Mouse (Mus musculus): ENCODE data around the gene C3ar1.

C3ar1 gene

DNA sequence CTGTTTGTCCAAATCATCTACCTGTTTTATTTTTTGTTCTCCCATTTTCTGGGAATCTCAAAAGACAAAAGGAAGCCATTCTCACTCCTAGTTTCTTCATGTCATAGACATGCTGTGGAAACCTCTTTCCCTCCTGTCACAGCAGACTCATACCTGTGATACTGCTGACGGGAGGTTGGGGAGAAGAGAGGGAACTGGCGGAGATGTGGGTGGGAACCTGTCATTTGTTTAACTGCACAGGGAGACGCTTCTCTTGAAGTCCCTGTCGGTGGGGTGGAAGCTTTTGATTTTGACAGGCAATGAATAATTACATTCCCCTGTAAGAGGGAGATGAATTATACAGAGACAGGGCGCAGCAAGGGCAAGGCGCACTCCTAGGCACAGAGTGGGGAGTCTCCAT, 12.2 kb downstream of the C3ar1 start:
- ChIA-PET POLR2A (interaction anchor here in 3 of 4 experiments (0.6 to 1.5 kb wide), 5 partner anchors 10 to 502 kb away, joined by 3 to 4 read pairs (median 3); no protein-coding TSS in a partner anchor), CTCF (interaction anchor here in 1 of 4 experiments (0.6 kb wide), 1 partner anchor 10 kb away, joined by 3 read pairs; no protein-coding TSS in a partner anchor)

GRCm38 (mm10) chr6:122837539-122837938, 18.4 kb downstream of the C3ar1 start:
- POLR2A ChIA-PET, result interaction anchor here in 1 of 4 experiments (1.7 kb wide), 1 partner anchor 11 kb away, joined by 3 read pairs; no protein-coding TSS in a partner anchor
- CTCF ChIA-PET, result interaction anchor here in 2 of 4 experiments (0.7 to 1.8 kb wide), 5 partner anchors 9 to 1027 kb away, joined by 3 to 7 read pairs (median 4); partner anchors contain the start of gene Necap1 (in 1 of the 2)

GRCm38 (mm10) chr6:122836974-122837373, 19.0 kb downstream of the C3ar1 start:
- ChIA-PET POLR2A (interaction anchor here in 1 of 4 experiments (1.7 kb wide), 1 partner anchor 11 kb away, joined by 3 read pairs; no protein-coding TSS in a partner anchor), CTCF (interaction anchor here (0.5 to 1.8 kb wide), 6 partner anchors 9 to 284 kb away, joined by 3 to 7 read pairs (median 6); partner anchors contain the start of genes Clec4a1 (in 1 of the 4) and Necap1 (in 1 of the 4))

GRCm38 (mm10) chr6:122834365-122834764, 21.6 kb downstream of the C3ar1 start:
- CTCF ChIA-PET, result interaction anchor here (0.5 to 2.4 kb wide), 43 partner anchors 8 to 959 kb away, joined by 3 to 15 read pairs (median 3); partner anchors contain the start of genes Necap1 (in 2 of the 4), Foxj2 (in 1 of the 4) and Slc2a3 (in 1 of the 4)
- POLR2A ChIA-PET, result interaction anchor here in 3 of 4 experiments (0.5 to 2.0 kb wide), 12 partner anchors 9 to 114 kb away, joined by 3 to 7 read pairs (median 3); partner anchors contain the start of gene Necap1 (in 1 of the 3)

DNA sequence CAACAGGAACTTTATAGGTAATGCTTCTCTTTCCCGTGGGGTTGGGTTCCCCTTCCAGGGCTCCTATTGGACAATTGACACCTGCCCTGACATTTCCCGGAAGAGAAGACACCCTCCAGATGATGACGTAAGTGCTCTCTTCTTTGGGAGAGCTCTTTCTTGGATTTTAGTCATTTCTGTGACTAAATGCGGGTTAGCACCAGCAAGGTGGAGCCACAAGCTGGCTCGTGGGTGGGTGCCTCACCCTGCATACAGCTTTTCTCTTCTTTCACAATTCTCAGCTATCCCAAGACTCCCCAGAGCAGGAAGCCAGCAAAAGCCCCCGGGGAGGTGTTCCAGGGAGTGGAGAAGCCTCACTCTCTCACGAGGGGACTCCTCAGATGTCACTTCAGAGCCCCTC, 23.1 kb downstream of the C3ar1 start:
- ChIA-PET CTCF (interaction anchor here in 2 of 4 experiments (1.0 to 2.0 kb wide), 3 partner anchors 31 to 163 kb away, joined by 3 to 5 read pairs (median 5); partner anchors contain the start of genes Necap1 (in 1 of the 2) and Slc2a3 (in 1 of the 2)), POLR2A (interaction anchor here in 1 of 4 experiments (0.9 to 1.5 kb wide), 5 partner anchors 21 to 105 kb away, joined by 3 to 5 read pairs (median 3); partner anchors contain the start of gene Necap1)

DNA sequence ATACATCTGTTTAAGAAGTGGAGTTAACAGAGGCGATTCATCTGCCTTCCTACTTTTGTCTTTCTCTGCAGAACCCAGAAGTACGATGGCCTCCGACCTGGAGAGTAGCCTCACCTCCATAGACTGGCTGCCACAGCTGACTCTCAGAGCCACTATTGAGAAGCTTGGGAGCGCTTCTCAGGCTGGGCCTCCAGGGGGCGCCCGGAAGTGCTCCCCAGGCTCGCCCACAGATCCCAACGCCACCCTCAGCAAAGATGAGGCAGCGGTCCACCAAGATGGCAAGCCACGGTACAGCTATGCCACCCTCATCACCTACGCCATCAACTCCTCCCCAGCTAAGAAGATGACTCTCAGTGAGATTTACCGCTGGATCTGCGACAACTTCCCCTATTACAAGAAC, 27.9 kb downstream of the C3ar1 start:
- ChIA-PET POLR2A (interaction anchor here in 3 of 4 experiments (0.6 to 2.3 kb wide), 13 partner anchors 10 to 125 kb away, joined by 3 to 10 read pairs (median 4); partner anchors contain the start of gene Slc2a3 (in 2 of the 3)), CTCF (interaction anchor here (0.5 to 2.6 kb wide), 28 partner anchors 8 to 423 kb away, joined by 3 to 11 read pairs (median 4); partner anchors contain the start of genes Slc2a3 (in 3 of the 4), Necap1 (in 2 of the 4), Foxj2 (in 1 of the 4) and Gdf3 (in 1 of the 4))

DNA sequence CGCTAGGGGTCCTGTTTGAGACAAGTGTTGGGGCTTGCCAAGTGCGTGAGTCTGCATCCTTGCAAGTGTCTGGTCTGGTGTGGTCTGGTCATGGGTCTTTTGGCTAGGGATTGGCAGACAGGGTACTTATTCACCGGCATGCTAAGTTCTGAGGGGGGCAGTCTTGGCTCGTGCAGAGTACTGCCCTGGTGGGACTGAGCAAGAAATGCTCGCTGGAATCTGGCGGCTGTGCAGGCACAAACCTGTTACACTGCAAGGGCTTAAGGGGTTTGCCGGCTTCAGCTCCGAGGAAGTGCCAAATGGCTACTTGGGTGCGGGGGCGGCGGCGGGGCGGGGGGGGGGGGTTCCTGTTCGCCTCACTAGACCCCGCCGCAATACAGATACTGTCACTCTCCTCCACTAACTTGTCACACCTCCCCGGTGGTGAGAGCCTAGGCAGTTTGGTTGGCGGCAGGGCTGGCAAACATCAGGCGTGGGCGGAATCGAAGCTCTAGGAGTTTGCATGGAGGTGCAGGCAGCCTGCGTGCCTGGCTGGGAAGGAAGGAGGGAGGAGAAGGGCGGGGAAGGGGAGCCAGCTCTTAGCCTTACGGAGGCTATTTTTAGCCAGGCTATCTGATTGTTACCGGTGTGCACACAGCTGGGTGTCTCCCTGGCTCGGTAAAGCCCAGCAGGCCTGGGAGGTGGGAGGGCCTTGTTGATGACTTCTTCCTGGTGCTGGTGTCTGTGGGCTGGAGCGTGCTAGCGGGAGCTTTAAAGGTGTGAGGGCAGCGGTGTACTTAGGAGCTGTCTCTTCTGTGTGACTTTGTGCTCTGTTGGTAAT, 29.8 kb downstream of the C3ar1 start:
- ChIA-PET CTCF (interaction anchor here in 3 of 4 experiments (0.5 to 3.7 kb wide), 19 partner anchors 8 to 1646 kb away, joined by 3 to 15 read pairs (median 4); partner anchors contain the start of genes Necap1 (in 1 of the 3) and Slc2a3 (in 1 of the 3)), POLR2A (interaction anchor here (0.5 to 4.3 kb wide), 23 partner anchors 8 to 269 kb away, joined by 3 to 28 read pairs (median 4); partner anchors contain the start of genes Necap1 (in 2 of the 4) and Slc2a3 (in 2 of the 4))

DNA sequence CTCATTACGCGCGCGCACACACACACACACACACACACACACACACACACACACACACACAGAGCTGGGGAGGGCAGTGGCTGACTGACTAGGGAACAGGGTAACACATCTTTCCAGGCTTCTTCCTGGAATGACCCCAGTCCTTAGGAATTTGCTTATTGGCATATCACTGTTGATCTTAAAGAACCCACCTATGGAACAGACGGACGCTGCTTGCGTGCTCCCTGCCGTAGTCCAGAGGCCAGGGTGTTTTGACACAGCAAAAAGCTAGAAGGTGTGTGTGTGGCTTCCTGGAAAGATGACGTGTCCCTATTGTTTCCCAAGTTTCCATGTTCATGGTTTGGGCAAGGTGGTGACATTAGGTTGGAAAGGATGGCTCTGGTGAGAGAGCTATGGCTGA, 30.8 kb downstream of the C3ar1 start:
- ChIA-PET CTCF (interaction anchor here in 3 of 4 experiments (0.6 to 3.7 kb wide), 4 partner anchors 9 to 198 kb away, joined by 3 to 15 read pairs (median 6); partner anchors contain the start of genes Necap1 (in 1 of the 3) and Slc2a3 (in 1 of the 3)), POLR2A (interaction anchor here in 3 of 4 experiments (0.6 to 4.3 kb wide), 15 partner anchors 9 to 217 kb away, joined by 3 to 28 read pairs (median 4); partner anchors contain the start of genes Necap1 (in 2 of the 3), Nanog (in 1 of the 3) and Slc2a3 (in 1 of the 3))

GRCm38 (mm10) chr6:122824086-122824485, 31.9 kb downstream of the C3ar1 start:
- POLR2A ChIA-PET, result interaction anchor here in 3 of 4 experiments (0.5 to 4.3 kb wide), 12 partner anchors 8 to 572 kb away, joined by 3 to 28 read pairs (median 4); partner anchors contain the start of genes Necap1 (in 1 of the 3) and Slc2a3 (in 1 of the 3)
- CTCF ChIA-PET, result interaction anchor here (0.5 to 3.7 kb wide), 5 partner anchors 10 to 206 kb away, joined by 3 to 15 read pairs (median 3); partner anchors contain the start of gene Necap1 (in 1 of the 4)

DNA sequence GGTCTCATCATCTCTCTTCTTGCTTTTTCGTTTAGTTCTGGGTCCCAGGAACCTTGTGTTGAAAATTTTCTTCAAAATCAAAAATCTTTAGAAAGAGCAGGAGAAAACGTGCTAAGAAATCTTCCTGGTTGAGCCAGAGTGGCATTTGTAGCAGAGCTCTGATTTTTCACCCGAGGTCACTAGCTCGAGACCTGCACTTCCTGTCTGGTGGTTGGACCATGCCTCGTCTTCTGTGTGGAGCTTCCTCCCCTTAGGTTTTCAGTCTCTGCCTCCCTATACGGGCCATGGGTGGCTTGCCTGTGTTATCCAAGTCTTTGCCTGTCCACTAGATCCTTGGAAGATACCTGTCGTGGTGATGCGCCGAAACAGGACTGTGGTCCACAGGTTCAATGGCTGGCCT, 34.1 kb downstream of the C3ar1 start:
- CTCF ChIA-PET, result interaction anchor here in 2 of 4 experiments (0.5 to 1.6 kb wide), 5 partner anchors 12 to 363 kb away, joined by 3 to 4 read pairs (median 3); partner anchors contain the start of gene Necap1 (in 1 of the 2)

DNA sequence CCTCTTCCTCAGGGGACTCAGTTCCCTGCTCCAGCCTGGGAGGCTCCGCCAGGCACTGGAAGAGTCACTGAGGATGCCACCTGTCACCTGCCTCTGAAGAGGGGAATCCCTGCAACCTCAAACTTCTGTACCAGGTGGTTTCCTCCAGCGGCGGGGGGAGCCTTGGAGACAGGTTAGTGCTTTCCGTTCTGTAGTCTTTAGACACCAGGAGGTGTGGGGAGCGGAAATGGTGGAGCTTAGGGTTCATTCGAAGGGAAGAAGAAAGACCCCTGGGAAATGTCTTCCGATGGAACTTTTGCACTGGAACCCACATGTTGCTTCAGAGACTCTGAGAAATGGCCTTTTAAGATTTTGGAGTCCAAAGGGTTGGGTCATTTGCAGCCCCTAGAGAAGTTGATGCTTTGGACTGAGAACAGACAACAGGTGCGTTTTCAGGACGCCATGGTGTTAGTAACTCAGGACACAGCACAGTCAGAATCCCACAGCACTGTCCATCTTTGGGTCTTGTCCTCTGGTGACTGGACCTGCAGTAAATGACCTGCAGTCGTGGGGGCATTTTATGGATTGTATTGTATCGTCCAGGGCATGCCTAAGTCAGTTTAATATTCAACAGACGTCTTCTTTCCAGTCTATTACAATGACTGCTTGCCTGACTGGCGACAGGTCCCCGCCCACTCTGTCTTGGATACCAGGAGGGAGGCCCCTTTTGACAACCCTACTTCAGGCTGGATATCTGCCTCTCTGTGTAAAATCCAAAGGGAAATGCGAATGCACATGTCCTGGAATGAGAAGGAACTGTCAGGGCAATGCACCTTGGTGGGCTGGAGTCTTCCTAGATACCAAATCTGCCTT, 34.9 kb downstream of the C3ar1 start:
- CTCF ChIA-PET, result interaction anchor here in 2 of 4 experiments (0.6 to 1.6 kb wide), 3 partner anchors 9 to 53 kb away, joined by 3 to 4 read pairs (median 3); partner anchors contain the start of gene Necap1 (in 1 of the 2)
- POLR2A ChIA-PET, result interaction anchor here in 2 of 4 experiments (1.3 to 1.9 kb wide), 3 partner anchors 9 to 63 kb away, joined by 3 to 5 read pairs (median 4); no protein-coding TSS in a partner anchor

More for the DNA sequence above, 34.1 kb downstream of the C3ar1 start:
- POLR2A ChIA-PET, result interaction anchor here in 2 of 4 experiments (1.3 to 1.9 kb wide), 3 partner anchors 10 to 62 kb away, joined by 3 to 5 read pairs (median 4); no protein-coding TSS in a partner anchor

GRCm38 (mm10) chr6:122820071-122820798, 35.7 kb downstream of the C3ar1 start:
- CTCF ChIA-PET, result interaction anchor here in 3 of 4 experiments (0.5 to 0.9 kb wide), 3 partner anchors 8 to 48 kb away, joined by 3 read pairs; no protein-coding TSS in a partner anchor
- POLR2A ChIA-PET, result interaction anchor here in 1 of 4 experiments (0.6 to 0.8 kb wide), 2 partner anchors 9 to 122 kb away, joined by 3 read pairs; no protein-coding TSS in a partner anchor

GRCm38 (mm10) chr6:122819306-122820070, 36.5 kb downstream of the C3ar1 start, which contains the start of gene Foxj2:
TSS of gene Foxj2 (plus strand) at chr6:122819914.
- ChIA-PET POLR2A (interaction anchor here in 1 of 4 experiments (0.6 to 0.8 kb wide), 2 partner anchors 8 to 121 kb away, joined by 3 read pairs; no protein-coding TSS in a partner anchor), CTCF (interaction anchor here in 3 of 4 experiments (0.5 to 0.9 kb wide), 3 partner anchors 9 to 49 kb away, joined by 3 read pairs; no protein-coding TSS in a partner anchor)

DNA sequence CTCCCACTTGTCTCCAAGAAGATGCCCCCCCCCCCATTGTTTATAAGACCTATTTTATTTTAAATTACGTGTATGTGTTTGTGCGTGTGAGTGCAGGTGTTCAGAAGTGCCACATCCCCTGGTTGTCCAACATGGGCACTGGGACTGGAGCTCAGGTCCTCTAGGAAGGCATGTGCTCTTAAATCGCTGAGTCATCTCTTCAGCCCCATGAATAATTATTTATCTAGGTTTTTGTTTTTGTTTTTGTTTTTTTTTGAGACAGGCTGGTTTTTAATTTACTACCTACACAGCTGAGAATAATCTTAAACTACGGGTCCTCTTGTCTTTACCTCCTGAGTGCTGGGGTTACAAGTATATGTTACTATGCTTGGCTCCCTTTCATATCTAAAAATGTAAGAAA, 42.3 kb downstream of the C3ar1 start:
- ChIA-PET CTCF (interaction anchor here in 1 of 4 experiments (1.8 kb wide), 1 partner anchor 145 kb away, joined by 6 read pairs; no protein-coding TSS in a partner anchor), POLR2A (interaction anchor here in 2 of 4 experiments (0.9 to 3.2 kb wide), 3 partner anchors 12 kb away, joined by 4 to 20 read pairs (median 12); partner anchors contain the start of gene Slc2a3 (in 1 of the 2))

GRCm38 (mm10) chr6:122812716-122813115, 43.2 kb downstream of the C3ar1 start:
- POLR2A ChIA-PET, result interaction anchor here in 3 of 4 experiments (0.7 to 3.2 kb wide), 17 partner anchors 11 to 203 kb away, joined by 3 to 28 read pairs (median 5); partner anchors contain the start of genes Slc2a3 (in 2 of the 3) and Gdf3 (in 1 of the 3)
- CTCF ChIA-PET, result interaction anchor here in 2 of 4 experiments (1.4 to 2.1 kb wide), 4 partner anchors 15 to 144 kb away, joined by 4 to 8 read pairs (median 6); no protein-coding TSS in a partner anchor

Measured in embryonic stem cell, embryonic (primary cell).